Mouse (Mus musculus) megakaryocyte, embryonic 14.5 days (primary cell): ENCODE data around the gene Apaf1.

Experiments used
- FLI1 ChIP-seq: IDR thresholded peaks from 2 replicates; pipeline ENCODE4 v1.6.1; 2012; ENCODE audit warnings: low read length, inconsistent platforms, mixed read lengths
- GATA1 ChIP-seq: IDR thresholded peaks from 3 replicates; pipeline ENCODE4 v1.6.1; 2012; ENCODE audit warnings: mixed read lengths, low read length, inconsistent platforms, borderline replicate concordance

DNA sequence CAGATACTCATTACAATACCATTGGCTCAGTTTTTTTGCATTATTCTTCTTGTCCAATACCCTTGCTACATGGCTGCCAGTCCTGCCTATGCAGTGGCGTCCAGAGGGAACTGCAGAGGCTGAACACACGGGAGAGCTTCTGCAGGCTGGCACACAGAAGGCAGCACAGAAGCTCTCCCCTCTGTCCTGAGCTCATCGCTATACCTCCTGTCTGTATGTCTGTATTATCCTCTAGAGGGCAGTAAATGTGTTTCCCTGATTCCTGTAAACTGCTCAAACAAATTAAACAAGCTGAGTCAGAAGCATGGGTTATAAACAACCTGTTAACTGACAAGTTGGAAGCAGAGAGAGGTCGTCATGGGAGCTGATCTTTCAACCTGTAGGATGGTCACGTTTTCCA lies 21.8 kb downstream of the Apaf1 start:
- TF ChIP-seq GATA1 = no peak
- TF ChIP-seq FLI1 = no peak
